Mouse (Mus musculus) forebrain, postnatal 0 days (tissue): ENCODE data around the gene Wfdc15b. TPM values are rescaled to one million over a fixed set of nuclear protein-coding genes. Genes with fewer than 3 reads are reported as not detected.
"Not testable (repeated sequence)": the region's sequence is repeated elsewhere in the genome, so short reads cannot be mapped to it uniquely, and the experiment has no call there.

Experiments used
- ATAC-seq: fragments of 200-750 bp; cut with Nextera tagmentation; 2 replicates; pipeline ENCODE4 v1.8.0; 2017; ENCODE audit warnings: mild to moderate bottlenecking, moderate library complexity
- DNase-seq: peaks from one replicate; pipeline ENCODE4 v3.0.0-alpha.2; 2015
- H3K27ac ChIP-seq: fragments of 300-500 bp; sonication (generic); 2 replicates; pipeline ENCODE4 v1.5.1; 2014; ENCODE audit warnings: low read depth, mild to moderate bottlenecking, antibody characterized with exemption, low read length, moderate library complexity, mixed read lengths
- H3K27me3 ChIP-seq: fragments of 300-500 bp; sonication (generic); 2 replicates; pipeline ENCODE4 v1.6.1; 2014; ENCODE audit warnings: mild to moderate bottlenecking, low read length, mixed read lengths; ENCODE audit not compliant: insufficient read depth
- H3K36me3 ChIP-seq: fragments of 300-500 bp; sonication (generic); 2 replicates; pipeline ENCODE4 v1.6.1; 2014; ENCODE audit warnings: mild to moderate bottlenecking, moderate library complexity; ENCODE audit not compliant: insufficient read depth
- H3K4me1 ChIP-seq: fragments of 300-500 bp; sonication (generic); 2 replicates; pipeline ENCODE4 v1.6.1; 2014; ENCODE audit warnings: antibody characterized with exemption; ENCODE audit not compliant: insufficient read depth
- H3K4me2 ChIP-seq: fragments of 300-500 bp; sonication (generic); 2 replicates; pipeline ENCODE4 v1.6.1; 2014; ENCODE audit warnings: low read depth, mild to moderate bottlenecking, moderate library complexity
- H3K4me3 ChIP-seq: fragments of 300-500 bp; sonication (generic); 2 replicates; pipeline ENCODE4 v1.5.1; 2014; ENCODE audit warnings: low read depth, low read length, mixed read lengths
- H3K9ac ChIP-seq: fragments of 300-500 bp; sonication (generic); 2 replicates; pipeline ENCODE4 v1.6.1; 2014; ENCODE audit warnings: mild to moderate bottlenecking
- H3K9me3 ChIP-seq: fragments of 300-500 bp; sonication (generic); 2 replicates; pipeline ENCODE4 v1.6.1; 2016; ENCODE audit warnings: low read length
- CTCF ChIP-seq: sonication (generic); IDR thresholded peaks from 2 replicates; pipeline ENCODE4 v1.5.1; 2016; ENCODE audit warnings: antibody characterized with exemption, control low read depth, low read depth
- WGBS: fragments of 180-500 bp; shearing (Covaris S2); extraction: QIAGEN DNeasy Blood & Tissue Kit; methylation state at CpG from one replicate; pipeline ENCODE4 v1.1.7; 2014; 5-methylcytosine and 5-hydroxymethylcytosine counted together
- polyA plus RNA-seq: library from polyadenylated mRNA; unstranded; fragments of >200 nt; fragmentation: Nextera tagmentation; extraction: Ambion mirVana; gene quantifications from 2 replicates; pipeline ENCODE4 v1.2.1, GENCODE M21; 2015
- total RNA-seq: library from RNA; depleted of rRNA; stranded (reverse); fragments of >200 nt; gene quantifications from 2 replicates; pipeline ENCODE4 v1.2.3, GENCODE M21; 2014

The Wfdc15b gene
- total and polyA plus RNA-seq, 2 experiments from 2014 or later: not detected

DNA sequence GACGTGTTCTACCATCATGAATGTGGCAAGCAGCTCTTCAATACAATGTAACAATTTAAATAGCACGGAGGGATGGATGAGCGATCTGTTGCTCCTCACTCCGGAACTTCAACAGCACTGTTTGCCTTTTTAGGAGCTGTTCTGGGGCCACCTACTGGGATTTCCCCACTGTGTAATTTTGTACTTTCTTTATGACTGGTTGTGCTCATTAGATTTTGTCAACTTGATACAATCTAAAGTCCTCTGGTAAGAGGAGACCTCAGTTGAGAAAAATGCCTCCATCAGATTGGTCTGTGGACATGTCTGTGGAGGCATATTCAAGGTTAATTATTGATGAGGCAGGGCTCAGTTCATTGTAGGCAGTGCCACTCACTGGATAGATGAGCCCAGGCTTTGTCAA lies 10.6 kb downstream of the Wfdc15b start:
- Histone ChIP-seq H3K4me1 (no peaks in the 10 kb centered on the region), H3K27me3 (no peaks in the 10 kb centered on the region), H3K9ac (no peak overlapping the region), H3K9me3 (no peaks in the 10 kb centered on the region), H3K4me2 (no peak overlapping the region), H3K27ac (no peak overlapping the region), H3K4me3 (no peak overlapping the region), H3K36me3 (no peaks in the 10 kb centered on the region)
- no peak for ATAC-seq
- WGBS: 90% methylated on average over 4 of the region's 4 CpGs
- DNase-seq: no peak
- no peak for TF ChIP-seq CTCF

DNA sequence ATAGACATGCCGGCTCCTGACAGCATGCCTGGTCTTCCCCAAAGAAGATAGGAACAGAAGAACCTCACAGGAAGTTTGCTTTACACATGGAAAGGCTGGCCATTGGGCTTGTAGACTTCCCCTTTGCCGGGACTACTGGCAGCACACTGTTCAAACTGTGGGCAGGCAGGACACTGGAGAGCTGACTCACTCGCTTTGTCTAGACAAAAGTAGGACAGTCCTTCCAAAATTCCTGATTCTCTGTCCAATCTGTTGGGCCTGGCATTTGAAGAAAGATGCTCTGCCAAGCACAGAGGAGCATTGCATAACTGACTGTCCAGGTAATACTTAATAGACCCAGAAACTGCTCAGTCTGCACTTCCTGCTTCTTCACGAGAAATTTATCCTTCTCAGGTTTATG lies 14.8 kb downstream of the Wfdc15b start:
- Histone ChIP-seq H3K4me3 (no peak overlapping the region), H3K4me2 (no peak overlapping the region), H3K27me3 (no peaks in the 10 kb centered on the region), H3K27ac (no peak overlapping the region), H3K36me3 (no peaks in the 10 kb centered on the region), H3K9me3 (no peaks in the 10 kb centered on the region), H3K4me1 (no peaks in the 10 kb centered on the region), H3K9ac (no peak overlapping the region)
- ATAC-seq (no peak), DNase-seq (no peak)
- TF ChIP-seq CTCF: no peak
- 78% methylated on average over 4 of the region's 4 CpGs for WGBS

DNA sequence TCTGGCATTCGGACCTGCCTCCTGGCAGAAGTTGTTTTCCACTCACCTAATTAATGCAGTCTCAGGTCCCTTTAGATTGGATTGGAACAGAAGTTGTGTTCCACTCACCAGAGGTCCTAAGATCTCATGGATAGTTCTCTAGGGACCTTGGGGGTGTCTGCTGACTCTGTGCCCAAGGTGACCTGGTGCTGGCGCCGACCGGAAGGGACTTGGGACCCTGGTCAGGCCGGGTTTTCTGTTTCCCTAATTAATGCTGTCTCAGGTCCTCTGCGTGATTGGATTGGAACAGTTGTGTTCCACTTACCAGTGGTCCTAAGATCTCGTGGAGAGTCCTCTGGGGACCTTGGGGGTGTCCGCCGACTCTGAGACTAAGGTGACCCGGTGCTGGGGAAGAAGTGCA lies 15.4 kb downstream of the Wfdc15b start:
- not testable (repeated sequence) for DNase-seq, H3K9ac ChIP-seq, H3K9me3 ChIP-seq, H3K4me3 ChIP-seq, H3K27me3 ChIP-seq, H3K36me3 ChIP-seq, H3K27ac ChIP-seq, H3K4me1 ChIP-seq, ATAC-seq, H3K4me2 ChIP-seq
- 92% methylated on average over 10 of the region's 10 CpGs for WGBS

DNA sequence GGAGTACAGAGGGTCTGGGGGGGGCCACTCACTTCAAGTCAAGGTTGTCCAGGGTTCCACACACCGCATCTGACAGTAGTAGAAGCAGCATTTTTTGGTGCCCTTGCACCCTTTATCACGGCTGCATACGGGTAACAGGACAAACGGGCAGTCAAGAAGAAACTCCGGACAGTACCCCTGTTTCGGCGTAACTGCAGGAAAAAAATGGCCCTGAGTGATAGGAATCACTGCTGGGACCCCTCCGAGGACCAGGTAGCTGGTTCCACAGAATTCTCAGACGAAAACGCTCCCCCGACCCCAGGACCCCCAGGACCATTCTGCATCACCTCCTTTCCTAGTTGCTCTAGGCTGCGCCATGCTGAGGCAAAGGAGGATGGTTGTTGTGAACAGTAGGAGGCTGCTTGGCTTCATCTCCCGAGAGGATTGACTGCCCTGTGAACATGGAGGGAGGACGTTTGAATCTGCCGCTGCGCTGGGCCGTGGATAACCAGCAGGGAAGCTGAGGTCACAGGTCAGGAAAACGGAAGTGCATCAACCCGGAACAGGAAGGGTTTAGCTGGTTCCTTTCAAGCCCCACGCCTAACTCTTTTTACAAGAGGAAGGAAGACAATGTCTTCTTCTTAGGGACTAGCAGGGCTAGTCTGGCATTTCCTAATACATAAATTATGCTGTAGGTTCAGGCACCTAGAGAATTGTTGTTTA lies 21.7 kb downstream of the Wfdc15b start, which contains the start of gene Wfdc15a:
Wfdc15a (minus strand) TSS at position 505 of the 702 bp plus-strand sequence.
- WGBS: 82% methylated on average over 20 of the region's 20 CpGs

DNA sequence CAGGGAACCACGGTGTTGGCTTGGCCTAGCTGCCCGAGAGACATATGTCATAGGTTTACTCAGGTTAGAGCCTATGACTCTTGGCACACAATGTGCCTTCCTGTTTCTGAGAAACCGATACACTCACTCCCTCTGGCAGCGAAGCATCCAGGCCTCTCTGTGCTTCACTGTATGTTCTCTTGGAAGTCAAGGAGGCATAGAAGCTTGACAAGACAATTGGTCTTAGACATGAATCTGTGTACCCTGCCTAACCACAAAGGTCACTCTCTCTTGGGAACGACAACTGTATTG lies 24.8 kb downstream of the Wfdc15b start:
- Histone ChIP-seq H3K9ac (no peak overlapping the region), H3K27ac (no peak overlapping the region), H3K36me3 (no peaks in the 10 kb centered on the region), H3K27me3 (no peaks in the 10 kb centered on the region), H3K4me3 (no peak overlapping the region), H3K4me1 (no peaks in the 10 kb centered on the region), H3K9me3 (no peaks in the 10 kb centered on the region), H3K4me2 (no peak overlapping the region)
- WGBS: 85% methylated on average over 5 of the region's 5 CpGs
- TF ChIP-seq CTCF: no peak
- DNase-seq (no peak), ATAC-seq (no peak)

More for the DNA sequence above, 21.7 kb downstream of the Wfdc15b start, which contains the start of gene Wfdc15a:
- no peak within 1 kb of the TSS for H3K27ac ChIP-seq
- ATAC-seq (no peak), DNase-seq (no peak)
- no peaks in the 10 kb centered on the region for H3K36me3 ChIP-seq
- H3K4me3 ChIP-seq: no peak within 1 kb of the TSS
- TF ChIP-seq CTCF: no peak
- no peak within 1 kb of the TSS for H3K9ac ChIP-seq
- no peaks in the 10 kb centered on the region for H3K27me3 ChIP-seq
- no peak within 1 kb of the TSS for H3K4me2 ChIP-seq
- no peaks in the 10 kb centered on the region for H3K4me1 ChIP-seq
- H3K9me3 ChIP-seq: no peaks in the 10 kb centered on the region

DNA sequence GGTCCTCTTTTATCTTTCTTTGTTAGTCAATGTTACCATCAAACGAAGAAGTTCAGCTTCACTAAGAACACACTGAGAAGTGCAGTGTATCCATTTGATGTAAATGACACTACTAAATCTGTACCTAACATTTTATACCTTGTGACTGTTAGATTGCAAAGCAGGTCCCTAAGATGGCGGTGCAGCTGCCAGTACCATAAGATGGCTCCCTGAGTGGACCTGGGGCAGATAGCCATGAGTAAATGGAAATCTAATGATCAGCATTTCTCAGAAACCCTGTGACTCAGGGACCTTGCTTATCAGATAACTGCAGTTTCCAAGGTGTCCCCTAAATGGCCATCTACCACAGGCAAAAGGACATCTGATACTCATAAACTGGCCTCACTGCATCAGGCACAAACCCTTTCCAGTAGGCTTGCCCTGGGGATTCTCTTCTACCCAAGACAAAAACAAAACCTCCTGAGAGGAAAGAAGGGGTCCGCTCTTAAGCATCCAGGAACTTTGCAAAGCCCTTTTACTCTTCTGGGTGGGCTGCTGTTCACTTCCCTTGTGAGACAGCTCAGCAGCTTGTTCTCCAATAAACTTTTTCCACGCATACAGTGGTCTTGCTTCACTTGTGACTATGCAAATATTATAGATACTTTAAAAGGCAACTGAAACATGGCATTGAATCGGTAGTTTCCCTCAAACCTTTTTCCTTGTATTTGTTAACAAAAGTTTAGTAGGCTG lies 25.3 kb downstream of the Wfdc15b start:
- no peak for TF ChIP-seq CTCF
- Histone ChIP-seq H3K36me3 (no peaks in the 10 kb centered on the region), H3K4me2 (no peak overlapping the region), H3K9ac (no peak overlapping the region), H3K4me3 (no peak overlapping the region), H3K4me1 (no peaks in the 10 kb centered on the region), H3K27ac (no peak overlapping the region), H3K9me3 (no peaks in the 10 kb centered on the region), H3K27me3 (no peaks in the 10 kb centered on the region)
- DNase-seq (no peak), ATAC-seq (no peak)
- 95% methylated on average over 5 of the region's 5 CpGs for WGBS

DNA sequence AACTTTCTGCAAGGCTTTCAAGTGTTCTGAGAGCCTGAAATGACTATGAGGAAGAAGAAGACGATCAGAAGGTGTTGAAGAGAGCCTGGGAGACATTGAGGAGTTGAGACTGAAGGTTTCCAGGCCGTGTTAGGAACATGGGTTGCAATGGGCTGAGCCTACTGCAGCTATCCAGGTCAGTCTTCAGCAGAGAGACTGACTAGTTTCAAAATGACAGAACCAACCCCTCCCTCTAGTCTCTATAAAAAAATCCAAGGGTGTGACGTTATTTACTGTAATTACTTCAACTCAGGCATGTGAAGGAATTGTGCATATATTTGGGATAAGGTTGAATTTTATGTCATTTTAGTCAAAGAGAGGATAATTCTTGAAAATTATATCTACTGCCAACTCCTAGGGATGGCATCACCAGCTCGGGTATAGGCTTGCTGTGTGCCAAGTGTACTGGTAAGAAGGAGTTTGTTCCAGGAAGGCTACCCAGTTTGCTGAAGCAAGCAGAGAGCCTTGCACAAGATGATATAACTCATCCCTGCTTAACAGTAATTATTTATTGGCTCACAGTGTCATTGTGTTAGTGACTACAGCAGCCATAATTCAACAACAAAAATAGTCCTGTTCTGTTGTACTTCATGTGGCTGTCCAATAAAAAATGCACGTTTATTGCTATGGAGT lies 26.4 kb downstream of the Wfdc15b start:
- no peak overlapping the region for H3K27ac ChIP-seq
- no peaks in the 10 kb centered on the region for H3K27me3 ChIP-seq
- 79% methylated on average over 5 of the region's 5 CpGs for WGBS
- DNase-seq (no peak), ATAC-seq (no peak)
- no peaks in the 10 kb centered on the region for H3K4me1 ChIP-seq
- no peak overlapping the region for H3K4me2 ChIP-seq
- no peaks in the 10 kb centered on the region for H3K36me3 ChIP-seq
- H3K9ac ChIP-seq: no peak overlapping the region
- no peak overlapping the region for H3K4me3 ChIP-seq
- no peaks in the 10 kb centered on the region for H3K9me3 ChIP-seq
- TF ChIP-seq CTCF: no peak
